In genomic region chr15:88843486-88844097, GRCm38 (mm10) we compare ENCODE assay signal across 9 mouse cellular contexts. TPM values are rescaled to one million over a fixed set of nuclear protein-coding genes. Genes with fewer than 3 reads are reported as not detected.
A peak's percentile ranks its signal among the peaks of the same experiment; 100 is the strongest.
DNase-seq lines count a peak whose midpoint lies in the region; ATAC-seq lines count a peak whose summit lies in the region.
"Had no signal": no experiment of that assay in that cellular context is flagged by ENCODE, and none has a peak within 500 bp of the region (broad histone marks: within the 10 kb centered on the region; RNA-seq: fewer than 3 reads in every experiment).

No protein-coding gene starts in this region.

- H3K9ac ChIP-seq in intestine, embryonic 15.5 days = no peak overlapping the region
- H3K9ac ChIP-seq in intestine, embryonic 16.5 days (ENCODE audit: low read depth, low read length) = no peak overlapping the region
- H3K9ac ChIP-seq in forebrain, embryonic 13.5 days = no peak overlapping the region
- H3K9ac ChIP-seq: liver, embryonic 15.5 days had no signal

- H3K4me3 ChIP-seq in intestine, embryonic 15.5 days (replicated peaks) = no peak overlapping the region
- no peak overlapping the region for H3K4me3 ChIP-seq in intestine, embryonic 16.5 days (ENCODE audit: low read length)
- no peak overlapping the region for H3K4me3 ChIP-seq in forebrain, embryonic 13.5 days
- H3K4me3 ChIP-seq: liver, embryonic 15.5 days had no signal

- no peaks in the 10 kb centered on the region for H3K27me3 ChIP-seq in intestine, embryonic 15.5 days (replicated peaks)
- no peaks in the 10 kb centered on the region for H3K27me3 ChIP-seq in intestine, embryonic 16.5 days (replicated peaks; ENCODE audit: control insufficient read depth, insufficient read depth, low read length)
- H3K27me3 ChIP-seq in forebrain, embryonic 13.5 days = no peaks in the 10 kb centered on the region

- WGBS in intestine, embryonic 15.5 days = 34% methylated on average over 8 of the region's 8 CpGs
- WGBS in intestine, embryonic 16.5 days = 32% methylated on average over 8 of the region's 8 CpGs
- 41% methylated on average over 8 of the region's 8 CpGs for WGBS in forebrain, embryonic 13.5 days

- H3K27ac ChIP-seq in intestine, embryonic 15.5 days = no peak overlapping the region
- no peak overlapping the region for H3K27ac ChIP-seq in intestine, embryonic 16.5 days (ENCODE audit: low read length)
- 0 out of 2 replicates have a peak overlapping the region, but pooled peaks have one; percentile 35 for H3K27ac ChIP-seq in forebrain, embryonic 13.5 days
- H3K27ac ChIP-seq: liver, embryonic 15.5 days had no signal

- peak; percentile 29 for ATAC-seq in intestine, embryonic 15.5 days
- no peak for ATAC-seq in intestine, embryonic 16.5 days
- ATAC-seq in forebrain, embryonic 13.5 days = peak; percentile 44; the same call in 1 of the 2 replicates

- no peaks in the 10 kb centered on the region for H3K9me3 ChIP-seq in intestine, embryonic 15.5 days
- H3K9me3 ChIP-seq in intestine, embryonic 16.5 days (ENCODE audit: control insufficient read depth, low read length) = no peaks in the 10 kb centered on the region
- H3K9me3 ChIP-seq in forebrain, embryonic 13.5 days (replicated peaks) = no peaks in the 10 kb centered on the region
- H3K9me3 ChIP-seq: liver, embryonic 15.5 days had no signal

- peak; percentile 33 to 41 for DNase-seq in right cerebral cortex, adult 2 months (ENCODE audit: low spot score in 2 of 2)
- DNase-seq in right cerebral cortex, postnatal 25 days = no peak
- peak; percentile 74 for DNase-seq in telencephalon, adult 2 months (ENCODE audit: low read depth, low spot score)
- DNase-seq in kidney, adult 11 months = no peak
- DNase-seq in cerebellum, adult 11 months = no peak

- no peak overlapping the region for H3K4me2 ChIP-seq in intestine, embryonic 15.5 days (replicated peaks)
- no peak overlapping the region for H3K4me2 ChIP-seq in intestine, embryonic 16.5 days (ENCODE audit: low read depth, low read length)
- no peak overlapping the region for H3K4me2 ChIP-seq in forebrain, embryonic 13.5 days
- H3K4me2 ChIP-seq: liver, embryonic 15.5 days had no signal

- H3K4me1 ChIP-seq in intestine, embryonic 15.5 days (replicated peaks) = peaks cover 17% of the 10 kb centered on the region
- H3K4me1 ChIP-seq in intestine, embryonic 16.5 days (ENCODE audit: control insufficient read depth, insufficient read depth, low read length) = peaks cover 9% of the 10 kb centered on the region
- H3K4me1 ChIP-seq in forebrain, embryonic 13.5 days = peaks cover 18% of the 10 kb centered on the region

- H3K36me3 ChIP-seq in intestine, embryonic 15.5 days = no peaks in the 10 kb centered on the region
- H3K36me3 ChIP-seq in intestine, embryonic 16.5 days (ENCODE audit: control insufficient read depth, insufficient read depth, low read length) = no peaks in the 10 kb centered on the region
- H3K36me3 ChIP-seq in forebrain, embryonic 13.5 days (ENCODE audit: poor library complexity, severe bottlenecking) = no peaks in the 10 kb centered on the region
- H3K36me3 ChIP-seq: liver, embryonic 15.5 days had no signal

RNA-seq across cellular contexts. Expression of gene Pim3, which starts 18.4 kb away (rescaled TPM):
- polyA plus RNA-seq in intestine, embryonic 15.5 days (2015; fragmentation: Nextera tagmentation; extraction: Ambion mirVana) = 53.8 and 54.5 TPM in 2 replicates
- 45.7 and 46.3 TPM in 2 replicates for polyA plus RNA-seq in intestine, embryonic 16.5 days (2015; fragmentation: Nextera tagmentation; extraction: Ambion mirVana)
- polyA plus RNA-seq in forebrain, embryonic 13.5 days (2015; fragmentation: Nextera tagmentation; extraction: Ambion mirVana) = 42.7 and 49.4 TPM in 2 replicates

RNA-seq across cellular contexts. Expression of gene Creld2, which starts 24.1 kb away (rescaled TPM):
- polyA plus RNA-seq in intestine, embryonic 15.5 days (2015; fragmentation: Nextera tagmentation; extraction: Ambion mirVana) = 97.9 and 131 TPM in 2 replicates
- polyA plus RNA-seq in intestine, embryonic 16.5 days (2015; fragmentation: Nextera tagmentation; extraction: Ambion mirVana) = 123 and 137 TPM in 2 replicates
- 62.2 and 63.6 TPM in 2 replicates for polyA plus RNA-seq in forebrain, embryonic 13.5 days (2015; fragmentation: Nextera tagmentation; extraction: Ambion mirVana)

RNA-seq across cellular contexts. Expression of gene Alg12, which starts 24.5 kb away (rescaled TPM):
- polyA plus RNA-seq in intestine, embryonic 15.5 days (2015; fragmentation: Nextera tagmentation; extraction: Ambion mirVana) = 12.7 and 14.0 TPM in 2 replicates
- 16.7 and 16.9 TPM in 2 replicates for polyA plus RNA-seq in intestine, embryonic 16.5 days (2015; fragmentation: Nextera tagmentation; extraction: Ambion mirVana)
- 7.6 and 9.5 TPM in 2 replicates for polyA plus RNA-seq in forebrain, embryonic 13.5 days (2015; fragmentation: Nextera tagmentation; extraction: Ambion mirVana)

Comparison
In these comparisons a context has a peak if more than half of its experiments do, and no peak if none do; other contexts are left out.
1. DNase-seq: peak in right cerebral cortex, adult 2 months (2 of 2) and telencephalon, adult 2 months (single experiment); none in right cerebral cortex, postnatal 25 days (single experiment), kidney, adult 11 months (single experiment) and cerebellum, adult 11 months (single experiment).